Mouse (Mus musculus) neural tube, embryonic 11.5 days (tissue): ENCODE measurements around the gene Caln1. TPM values are rescaled to one million over a fixed set of nuclear protein-coding genes. Genes with fewer than 3 reads are reported as not detected.

ENCODE experiments used
- ATAC-seq: fragments of 200-750 bp; cut with Nextera tagmentation; 2 replicates; pipeline ENCODE4 v1.8.0; 2017; ENCODE audit warnings: moderate number of reproducible peaks, mild to moderate bottlenecking, moderate TSS enrichment, moderate library complexity; ENCODE audit not compliant: insufficient read depth, low FRiP score, low TSS enrichment
- DNase-seq: peaks from one replicate; pipeline ENCODE4 v3.0.0-alpha.2; 2015; ENCODE audit warnings: low spot score
- H3K27ac ChIP-seq: fragments of 300-500 bp; sonication (generic); 2 replicates; pipeline ENCODE4 v1.5.1; 2014; ENCODE audit warnings: low read depth, mild to moderate bottlenecking, low read length
- H3K27me3 ChIP-seq: fragments of 300-500 bp; sonication (generic); 2 replicates; pipeline ENCODE4 v1.6.1; 2014; ENCODE audit warnings: mild to moderate bottlenecking, low read length, mixed read lengths; ENCODE audit not compliant: control insufficient read depth, insufficient read depth
- H3K36me3 ChIP-seq: fragments of 300-500 bp; sonication (generic); 2 replicates; pipeline ENCODE4 v1.6.1; 2014; ENCODE audit warnings: mild to moderate bottlenecking, low read length, moderate library complexity, mixed read lengths; ENCODE audit not compliant: control insufficient read depth, insufficient read depth
- H3K4me1 ChIP-seq: fragments of 300-500 bp; sonication (generic); 2 replicates; pipeline ENCODE4 v1.6.1; 2014; ENCODE audit warnings: low read length, mixed read lengths; ENCODE audit not compliant: control insufficient read depth, insufficient read depth
- H3K4me2 ChIP-seq: fragments of 300-500 bp; sonication (generic); 2 replicates; pipeline ENCODE4 v1.6.1; 2014; ENCODE audit warnings: low read depth, mild to moderate bottlenecking, moderate library complexity
- H3K4me3 ChIP-seq: fragments of 300-500 bp; sonication (generic); 2 replicates; pipeline ENCODE4 v1.5.1; 2014; ENCODE audit warnings: low read depth, low read length
- H3K9ac ChIP-seq: fragments of 300-500 bp; sonication (generic); 2 replicates; pipeline ENCODE4 v1.6.1; 2014; ENCODE audit warnings: mild to moderate bottlenecking, low read length
- H3K9me3 ChIP-seq: fragments of 300-500 bp; sonication (generic); 2 replicates; pipeline ENCODE4 v1.6.1; 2016; ENCODE audit warnings: low read length; ENCODE audit not compliant: control insufficient read depth
- WGBS: fragments of 180-500 bp; shearing (Covaris S2); extraction: QIAGEN DNeasy Blood & Tissue Kit; methylation state at CpG from one replicate; pipeline ENCODE4 v1.1.7; 2014; 5-methylcytosine and 5-hydroxymethylcytosine counted together
- polyA plus RNA-seq: library from polyadenylated mRNA; unstranded; fragments of >200 nt; fragmentation: Nextera tagmentation; extraction: Ambion mirVana; gene quantifications from 2 replicates; pipeline ENCODE4 v1.2.1, GENCODE M21; 2014

Gene Caln1
- polyA plus RNA-seq, 1 experiment from 2014 or later: 0.41 TPM

DNA sequence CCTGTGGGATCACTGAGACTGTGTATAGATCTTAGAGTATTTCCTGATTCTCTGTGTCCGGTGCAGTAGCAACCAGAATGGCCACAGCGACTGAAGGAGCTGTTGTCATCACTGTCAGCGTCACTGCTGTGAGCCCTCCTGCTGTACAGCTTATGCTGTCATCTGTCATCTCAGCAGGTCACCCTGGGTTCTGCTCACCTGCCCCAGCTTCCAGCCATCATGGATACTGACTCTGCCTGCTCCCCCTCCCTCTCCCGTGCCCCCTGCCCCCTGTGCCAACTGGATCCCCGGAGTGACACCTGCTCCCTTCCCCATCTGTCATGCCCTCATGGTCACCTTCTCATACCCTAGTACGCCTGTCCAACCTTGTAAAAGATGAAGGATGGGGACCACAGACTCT lies 332.5 kb downstream of the Caln1 start:
- Histone ChIP-seq H3K4me3 (no peak overlapping the region), H3K36me3 (no peaks in the 10 kb centered on the region), H3K27ac (no peak overlapping the region), H3K4me2 (no peak overlapping the region), H3K4me1 (no peaks in the 10 kb centered on the region), H3K9me3 (no peaks in the 10 kb centered on the region), H3K9ac (no peak overlapping the region), H3K27me3 (no peaks in the 10 kb centered on the region)
- DNase-seq (no peak), ATAC-seq (no peak)
- 79% methylated on average over 6 of the region's 6 CpGs for WGBS

GRCm38 (mm10) chr5:130702361-130702760 lies 333.1 kb downstream of the Caln1 start:
- no peak overlapping the region for H3K4me2 ChIP-seq
- no peak overlapping the region for H3K4me3 ChIP-seq
- no peak overlapping the region for H3K27ac ChIP-seq
- no peaks in the 10 kb centered on the region for H3K27me3 ChIP-seq
- ATAC-seq (no peak), DNase-seq (no peak)
- 75% methylated on average over 4 of the region's 4 CpGs for WGBS
- no peaks in the 10 kb centered on the region for H3K9me3 ChIP-seq
- H3K9ac ChIP-seq: no peak overlapping the region
- no peaks in the 10 kb centered on the region for H3K4me1 ChIP-seq
- no peaks in the 10 kb centered on the region for H3K36me3 ChIP-seq

DNA sequence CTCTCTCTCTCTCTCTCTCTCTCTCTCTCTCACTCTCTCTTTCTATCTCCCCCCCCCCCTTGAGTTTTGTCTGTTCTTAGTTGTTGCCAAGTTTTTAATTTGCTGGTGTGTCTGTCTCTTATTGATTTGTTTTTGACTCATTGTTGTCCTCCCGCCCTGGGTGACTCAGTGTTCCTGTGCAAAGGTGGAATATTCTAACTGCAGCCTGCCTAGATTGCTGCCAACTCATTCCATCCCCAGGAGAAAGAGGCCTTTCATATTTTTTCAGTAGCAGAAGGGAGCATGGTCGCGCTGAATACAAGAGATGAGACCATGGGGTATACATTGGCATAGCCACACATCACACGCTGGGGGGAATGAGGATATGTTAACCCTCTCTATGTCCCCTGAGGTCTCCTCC lies 335.6 kb downstream of the Caln1 start:
- H3K36me3 ChIP-seq: no peaks in the 10 kb centered on the region
- DNase-seq (no peak), ATAC-seq (no peak)
- H3K4me3 ChIP-seq: no peak overlapping the region
- no peak overlapping the region for H3K9ac ChIP-seq
- WGBS: 90% methylated on average over 4 of the region's 4 CpGs
- H3K27ac ChIP-seq: no peak overlapping the region
- no peaks in the 10 kb centered on the region for H3K27me3 ChIP-seq
- no peaks in the 10 kb centered on the region for H3K4me1 ChIP-seq
- H3K9me3 ChIP-seq: no peaks in the 10 kb centered on the region
- H3K4me2 ChIP-seq: no peak overlapping the region

DNA sequence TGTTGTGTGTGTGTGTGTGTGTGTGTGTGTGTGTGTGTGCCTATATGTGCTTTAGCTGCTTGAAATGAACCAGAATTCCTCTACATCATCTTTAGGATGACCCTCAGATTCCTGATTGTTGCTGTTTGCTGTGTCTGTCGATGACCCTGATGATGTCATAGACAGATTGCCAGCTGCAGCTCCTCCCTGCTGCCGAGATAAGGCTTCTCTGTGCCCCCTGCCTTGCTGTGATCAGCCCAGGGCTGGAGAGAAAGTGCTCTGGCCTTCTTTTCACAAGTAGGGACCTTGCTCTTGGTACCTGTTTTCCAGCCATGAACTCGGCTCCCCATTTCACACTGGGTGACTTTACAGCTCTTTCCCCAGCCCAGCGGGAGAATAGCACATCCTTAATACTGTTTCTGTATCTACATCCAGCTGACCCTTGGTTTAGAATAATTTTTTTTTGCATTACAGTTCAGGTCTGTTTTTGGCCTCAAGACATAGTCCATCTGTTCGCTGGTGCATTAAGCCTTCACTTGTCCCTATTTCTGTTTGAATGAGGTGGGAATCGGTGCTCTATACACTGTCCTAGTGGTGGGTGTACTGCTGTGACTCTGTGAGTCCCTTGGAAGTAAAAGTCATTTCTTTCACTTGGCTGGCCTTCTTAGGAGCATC lies 337.1 kb downstream of the Caln1 start:
- WGBS: 75% methylated on average over 6 of the region's 6 CpGs
- H3K27ac ChIP-seq: no peak overlapping the region
- no peak overlapping the region for H3K4me2 ChIP-seq
- DNase-seq: no peak
- no peaks in the 10 kb centered on the region for H3K36me3 ChIP-seq
- no peak for ATAC-seq
- H3K4me3 ChIP-seq: no peak overlapping the region
- no peaks in the 10 kb centered on the region for H3K9me3 ChIP-seq
- H3K27me3 ChIP-seq: no peaks in the 10 kb centered on the region
- no peaks in the 10 kb centered on the region for H3K4me1 ChIP-seq
- H3K9ac ChIP-seq: no peak overlapping the region

DNA sequence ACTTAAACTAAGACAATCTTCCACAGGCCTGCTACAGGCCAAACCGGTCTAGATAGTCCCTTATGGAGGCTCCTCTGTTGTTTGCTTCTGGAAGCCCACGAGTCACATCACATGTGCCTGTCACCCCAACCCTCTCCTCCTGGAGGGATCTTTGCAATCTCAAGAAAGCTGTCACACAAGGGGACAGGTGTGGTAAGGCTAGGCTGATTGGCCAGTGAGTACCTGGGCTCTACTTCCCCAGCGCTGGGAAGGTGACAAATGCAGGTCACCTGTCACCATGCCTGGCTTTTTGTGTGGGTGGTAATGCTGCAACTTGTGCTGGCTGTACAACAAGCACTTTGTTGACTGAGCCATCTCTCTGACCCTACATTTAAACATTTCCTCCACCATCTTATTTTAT lies 338.5 kb downstream of the Caln1 start:
- WGBS: 83% methylated on average over 3 of the region's 3 CpGs
- H3K4me2 ChIP-seq: no peak overlapping the region
- H3K36me3 ChIP-seq: no peaks in the 10 kb centered on the region
- no peaks in the 10 kb centered on the region for H3K4me1 ChIP-seq
- no peak for ATAC-seq
- H3K9ac ChIP-seq: no peak overlapping the region
- no peak for DNase-seq
- H3K9me3 ChIP-seq: no peaks in the 10 kb centered on the region
- no peak overlapping the region for H3K4me3 ChIP-seq
- H3K27me3 ChIP-seq: no peaks in the 10 kb centered on the region
- no peak overlapping the region for H3K27ac ChIP-seq

GRCm38 (mm10) chr5:130708616-130709015 lies 339.4 kb downstream of the Caln1 start:
- Histone ChIP-seq H3K4me3 (no peak overlapping the region), H3K9ac (no peak overlapping the region), H3K4me1 (no peaks in the 10 kb centered on the region), H3K27ac (no peak overlapping the region), H3K27me3 (no peaks in the 10 kb centered on the region), H3K36me3 (no peaks in the 10 kb centered on the region), H3K9me3 (no peaks in the 10 kb centered on the region), H3K4me2 (no peak overlapping the region)
- WGBS: 72% methylated on average over 4 of the region's 4 CpGs
- DNase-seq (no peak), ATAC-seq (no peak)

DNA sequence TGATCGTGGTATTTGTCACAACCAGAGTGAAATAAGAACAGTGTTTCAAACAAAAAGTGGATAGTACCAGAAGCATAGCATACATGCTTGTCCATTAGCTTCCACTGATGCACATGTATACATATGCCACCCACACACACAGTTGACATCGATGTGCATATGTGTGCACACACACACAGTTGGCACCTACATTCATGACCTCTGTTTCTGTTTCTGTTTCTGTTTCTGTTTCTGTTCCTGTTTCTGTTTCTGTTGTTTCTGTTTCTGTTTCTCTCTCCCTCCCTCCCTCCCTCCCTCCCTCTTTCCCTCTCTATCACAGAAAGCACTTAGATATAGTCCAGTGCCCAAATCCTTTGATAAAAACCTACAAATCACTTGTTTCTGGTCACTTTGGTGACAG lies 342.4 kb downstream of the Caln1 start:
- H3K27ac ChIP-seq: no peak overlapping the region
- H3K4me2 ChIP-seq: no peak overlapping the region
- H3K4me1 ChIP-seq: no peaks in the 10 kb centered on the region
- 82% methylated on average over 2 of the region's 2 CpGs for WGBS
- no peaks in the 10 kb centered on the region for H3K36me3 ChIP-seq
- DNase-seq: no peak
- no peak for ATAC-seq
- H3K27me3 ChIP-seq: no peaks in the 10 kb centered on the region
- no peak overlapping the region for H3K9ac ChIP-seq
- H3K4me3 ChIP-seq: no peak overlapping the region
- H3K9me3 ChIP-seq: no peaks in the 10 kb centered on the region

DNA sequence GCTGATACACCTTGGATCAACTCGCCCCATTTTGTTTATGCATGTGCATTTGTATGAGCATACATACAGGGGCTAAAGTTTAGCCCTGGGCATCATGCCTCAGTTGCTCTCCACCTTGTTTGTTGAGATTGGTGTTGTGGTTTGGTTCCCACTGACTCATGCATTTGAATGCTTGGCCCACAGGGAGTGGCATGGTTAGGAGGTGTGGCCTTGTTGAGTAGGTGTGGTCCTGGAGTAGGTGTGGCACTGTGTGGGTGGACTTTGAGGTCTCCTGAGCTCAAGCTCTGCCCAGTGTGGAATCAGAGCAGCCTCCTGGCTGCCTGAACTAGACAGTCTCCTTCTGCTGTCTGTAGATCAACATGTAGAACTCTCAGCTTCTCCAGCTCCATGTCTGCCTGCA lies 343.0 kb downstream of the Caln1 start:
- no peak for ATAC-seq
- WGBS: 76% methylated on average over 1 of the region's 1 CpGs

GRCm38 (mm10) chr5:130715181-130715580 lies 345.9 kb downstream of the Caln1 start:
- Histone ChIP-seq H3K27ac (no peak overlapping the region), H3K9me3 (no peaks in the 10 kb centered on the region), H3K4me3 (no peak overlapping the region), H3K9ac (no peak overlapping the region), H3K4me1 (no peaks in the 10 kb centered on the region), H3K27me3 (no peaks in the 10 kb centered on the region), H3K36me3 (no peaks in the 10 kb centered on the region), H3K4me2 (no peak overlapping the region)
- 82% methylated on average over 4 of the region's 4 CpGs for WGBS
- ATAC-seq (no peak), DNase-seq (no peak)

More for the DNA sequence above, 343.0 kb downstream of the Caln1 start:
- Histone ChIP-seq H3K9ac (no peak overlapping the region), H3K27me3 (no peaks in the 10 kb centered on the region), H3K4me2 (no peak overlapping the region), H3K27ac (no peak overlapping the region), H3K36me3 (no peaks in the 10 kb centered on the region), H3K9me3 (no peaks in the 10 kb centered on the region), H3K4me1 (no peaks in the 10 kb centered on the region), H3K4me3 (no peak overlapping the region)
- no peak for DNase-seq
